Mouse (Mus musculus): ENCODE measurements at regions not wholly inside any gene's neighbourhood (a gene's known extent, or its start where the extent isn't known, plus 50 kb on each side); places are given as distances from the start of the nearest gene placed in this dataset.

DNA sequence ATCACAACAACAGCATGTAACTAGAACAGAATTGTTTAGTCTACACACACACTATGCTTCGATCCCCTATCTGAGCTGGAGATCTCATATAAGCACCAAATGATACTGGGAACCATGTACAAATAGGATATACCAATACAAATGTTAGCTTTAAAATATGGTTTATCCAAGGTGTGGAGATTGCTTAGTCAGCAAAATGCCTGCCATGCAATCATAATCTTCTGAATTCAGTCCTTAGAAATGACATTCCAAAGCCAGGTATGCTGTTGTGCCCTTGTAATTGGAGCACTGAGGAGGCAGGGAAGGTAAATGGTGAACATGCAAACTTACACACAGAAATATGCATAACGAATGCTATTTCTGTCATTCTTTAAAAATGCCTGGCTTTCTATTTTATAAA lies 54.0 kb upstream of the Thsd7b start:
- DNase-seq (ENCODE audit: low spot score in 2 of 2), result no peak

DNA sequence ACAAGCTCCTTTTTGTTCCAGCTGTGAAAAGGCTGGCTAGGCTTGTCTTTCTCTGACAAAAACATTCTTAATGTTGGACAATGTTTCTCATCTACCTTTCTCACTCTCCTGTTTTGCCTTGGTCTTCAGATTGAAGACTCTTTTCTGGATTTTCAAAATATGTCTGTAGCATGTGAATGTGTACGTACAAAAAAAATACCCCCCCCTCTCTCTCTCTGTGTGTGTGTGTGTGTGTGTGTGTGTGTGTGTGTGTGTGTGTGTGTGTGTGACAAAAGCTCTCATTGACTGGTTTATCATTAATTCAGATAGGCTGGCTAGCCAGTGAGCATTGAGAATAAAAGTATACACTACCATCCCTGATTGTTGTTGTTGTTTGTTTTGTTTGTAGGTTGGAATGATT lies 64.3 kb upstream of the Thsd7b start:
- DNase-seq (ENCODE audit: low spot score in 2 of 2), result no peak

DNA sequence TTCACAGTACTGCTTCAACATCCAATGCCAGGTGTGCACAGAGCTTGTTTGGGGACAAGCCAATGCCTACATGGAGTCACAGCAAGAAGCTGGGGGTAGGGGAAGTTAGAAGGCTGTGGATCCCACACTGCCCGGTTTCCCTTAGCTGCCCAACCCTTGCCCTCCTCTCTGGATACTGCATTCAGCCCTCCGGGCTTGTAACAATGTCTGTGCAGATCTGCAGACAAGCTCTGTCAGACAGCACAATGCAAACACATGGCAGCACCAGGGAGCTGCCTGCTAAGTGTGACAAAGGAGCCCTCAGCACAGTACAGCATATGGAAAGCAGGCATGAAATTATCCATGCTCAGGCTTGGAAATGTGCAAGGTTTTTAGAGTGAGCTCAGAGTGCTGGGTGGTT lies 64.7 kb upstream of the Thsd7b start:
- peak; percentile 24 to 34 for DNase-seq (ENCODE audit: low spot score in 2 of 2)

DNA sequence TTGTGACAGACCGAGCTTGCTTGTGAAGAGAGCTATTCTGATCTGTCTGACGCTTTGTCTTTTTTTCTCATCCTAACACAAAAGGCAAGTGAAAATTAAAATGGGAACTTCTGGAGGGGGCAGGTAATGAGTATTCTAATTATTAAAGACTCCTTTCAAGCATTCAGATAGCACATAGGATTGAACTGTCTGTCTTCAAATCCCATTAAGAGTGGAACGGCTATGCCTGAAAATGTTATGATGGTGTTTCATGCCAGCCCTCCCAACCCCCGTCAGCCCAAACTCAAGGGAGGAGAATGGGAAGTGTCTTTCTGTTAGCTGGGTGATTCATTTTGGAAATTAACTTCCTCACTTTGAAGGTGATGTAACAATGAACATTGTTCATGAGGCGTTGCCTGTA lies 65.4 kb upstream of the Thsd7b start:
- DNase-seq (ENCODE audit: low spot score in 2 of 2), result no peak

DNA sequence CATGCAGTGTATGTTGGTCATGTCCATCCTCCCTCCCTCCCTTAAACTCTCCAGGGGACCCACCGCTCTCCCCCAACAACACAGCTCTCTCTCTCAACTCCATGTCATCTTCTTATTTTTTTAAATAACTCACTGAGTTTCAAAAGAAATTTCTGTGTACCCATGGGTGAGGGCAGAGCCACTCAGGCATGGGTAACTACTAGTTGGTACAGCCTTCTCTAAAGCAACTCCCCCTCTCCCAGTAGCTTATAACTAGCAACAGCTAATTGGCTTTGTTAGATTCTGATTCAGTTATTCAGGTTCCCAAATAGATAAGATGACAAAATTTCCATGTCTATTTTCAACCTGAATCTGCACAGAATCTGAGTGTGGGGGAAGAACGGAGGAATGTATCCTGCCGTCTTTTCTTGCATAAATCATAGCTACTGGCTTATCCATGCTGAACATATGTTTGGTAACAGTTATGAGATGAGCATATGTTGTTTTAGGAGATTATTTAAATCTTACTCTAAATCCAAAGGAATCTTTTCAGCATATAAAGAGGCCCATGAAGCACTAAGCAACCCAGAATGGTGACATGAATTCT lies 92.8 kb upstream of the Thsd7b start:
- DNase-seq (ENCODE audit: low spot score in 2 of 2), result peak in 1 of 2 experiments; percentile 39

DNA sequence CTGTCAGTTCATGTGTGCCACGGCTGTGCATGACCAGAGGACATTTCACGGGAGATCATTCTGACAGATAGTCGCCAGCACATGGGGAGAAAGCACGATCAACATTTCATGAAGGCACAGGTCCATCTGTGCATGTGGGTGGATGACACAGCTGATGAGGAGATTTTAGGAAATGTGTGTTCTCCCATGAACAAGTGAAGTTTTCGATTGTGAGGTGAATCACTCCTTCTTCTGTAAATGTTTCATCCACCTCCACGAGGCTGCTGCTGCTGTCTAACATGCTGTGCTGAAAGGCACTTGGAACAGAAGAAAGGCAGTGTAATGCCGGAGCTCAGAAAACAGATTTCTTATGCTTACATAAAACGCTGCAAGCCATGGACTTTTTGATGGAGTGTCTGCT lies 103.2 kb upstream of the Thsd7b start:
- DNase-seq (ENCODE audit: low spot score in 2 of 2), result peak; percentile 19 to 55

DNA sequence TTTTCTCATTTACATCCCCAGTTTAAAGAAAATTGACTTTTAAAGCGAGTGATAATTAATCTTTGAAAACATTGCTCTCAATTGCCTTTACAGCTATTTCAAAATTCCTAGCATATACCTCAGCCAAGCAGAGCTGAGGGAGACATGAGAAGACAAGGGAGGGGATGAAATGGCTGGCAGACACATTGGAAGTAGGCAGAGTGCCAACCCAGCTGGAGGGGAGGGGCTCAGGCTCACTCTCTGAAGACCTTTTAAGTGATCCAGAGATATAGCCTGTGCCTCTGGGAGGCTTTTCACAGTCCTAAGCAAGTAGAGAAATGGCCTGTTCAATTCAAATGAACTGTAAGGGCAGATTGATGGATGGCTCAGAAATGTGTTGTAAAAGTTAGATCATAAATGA lies 122.5 kb upstream of the Thsd7b start:
- no peak for DNase-seq (ENCODE audit: low spot score in 2 of 2)

DNA sequence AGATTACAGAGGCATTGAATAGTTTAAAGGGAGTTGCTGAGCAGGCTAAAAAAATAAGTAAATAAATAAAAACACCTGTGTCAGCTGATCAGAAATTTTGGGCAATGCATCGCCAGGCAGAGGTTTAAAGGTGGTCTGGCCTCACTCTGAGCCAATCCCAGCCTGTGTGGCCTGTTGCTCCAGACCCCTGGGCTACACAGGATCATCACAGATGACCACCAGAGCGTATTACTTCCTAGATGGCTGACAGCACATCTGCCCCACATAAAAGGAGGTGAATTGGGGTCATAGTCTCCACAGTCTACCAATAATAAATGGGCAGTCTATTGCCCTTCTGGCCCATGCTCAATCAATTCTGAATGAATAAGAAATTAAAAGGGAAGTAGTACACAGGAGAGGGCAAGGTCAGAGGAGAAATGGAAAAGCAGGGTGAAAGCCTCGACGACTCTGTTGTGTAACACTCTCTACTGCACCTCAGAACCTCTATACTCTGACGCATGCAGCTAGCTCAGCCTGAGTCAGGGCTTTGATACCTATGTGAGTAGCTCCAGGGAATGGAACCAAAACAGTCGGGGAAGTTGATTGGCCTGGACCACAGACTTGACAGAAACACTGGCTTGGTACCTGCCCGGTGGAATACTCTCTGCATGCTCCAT lies 124.2 kb upstream of the Thsd7b start:
- no peak for DNase-seq (ENCODE audit: low spot score in 2 of 2)

DNA sequence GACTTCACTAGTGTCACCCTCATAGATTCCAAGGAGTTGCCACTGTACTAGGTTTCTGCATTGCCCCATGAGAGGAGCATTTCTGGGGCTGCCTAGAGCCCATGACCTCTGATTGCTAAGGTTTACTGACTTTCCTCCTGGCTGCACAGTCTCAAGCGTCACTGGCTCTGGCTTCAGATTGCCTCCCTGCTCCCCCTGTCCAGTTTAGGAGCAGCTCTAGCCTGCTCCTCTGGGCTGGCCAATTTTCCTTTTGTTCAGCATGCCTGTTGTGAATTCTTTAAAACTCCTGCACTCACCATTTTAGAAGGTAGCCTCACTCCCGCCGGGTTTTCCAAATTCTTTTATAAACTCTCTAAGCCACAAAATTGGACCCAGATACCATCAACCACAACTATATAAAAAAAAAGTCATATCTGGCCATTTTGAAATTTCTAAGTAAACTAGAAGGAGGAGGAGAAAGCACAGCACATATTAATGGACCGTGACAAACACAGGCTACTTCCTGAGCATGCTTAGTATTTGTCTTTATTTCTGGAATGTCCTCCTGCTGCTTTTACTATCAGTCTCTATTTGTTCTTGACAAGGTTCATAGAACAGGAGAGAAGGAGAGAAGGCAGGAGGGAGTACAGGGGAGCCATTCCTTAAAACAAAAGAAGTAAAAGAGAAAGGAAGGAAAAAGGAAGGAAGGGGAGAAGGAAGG lies 126.6 kb upstream of the Thsd7b start:
- no peak for DNase-seq (ENCODE audit: low spot score in 2 of 2)

DNA sequence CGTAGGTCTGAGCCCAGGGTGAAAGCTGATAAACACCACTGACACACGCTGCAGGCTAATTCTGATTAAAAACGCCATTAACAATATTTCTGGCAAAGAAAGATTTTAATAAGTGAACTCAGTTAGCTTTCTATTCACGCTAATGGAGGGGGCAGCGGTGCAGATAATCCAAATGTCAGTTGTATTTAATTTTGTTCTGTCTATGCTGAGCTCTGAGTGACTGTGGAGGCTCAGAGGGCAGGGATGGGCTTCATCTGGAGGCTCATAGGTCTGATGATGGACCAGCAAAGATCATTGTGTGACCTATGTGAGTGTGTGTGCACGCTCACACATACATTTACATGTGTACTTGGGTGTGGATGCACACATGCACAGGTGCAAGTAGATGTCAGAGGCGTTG lies 134.3 kb upstream of the Thsd7b start:
- no peak for DNase-seq (ENCODE audit: low spot score in 2 of 2)

DNA sequence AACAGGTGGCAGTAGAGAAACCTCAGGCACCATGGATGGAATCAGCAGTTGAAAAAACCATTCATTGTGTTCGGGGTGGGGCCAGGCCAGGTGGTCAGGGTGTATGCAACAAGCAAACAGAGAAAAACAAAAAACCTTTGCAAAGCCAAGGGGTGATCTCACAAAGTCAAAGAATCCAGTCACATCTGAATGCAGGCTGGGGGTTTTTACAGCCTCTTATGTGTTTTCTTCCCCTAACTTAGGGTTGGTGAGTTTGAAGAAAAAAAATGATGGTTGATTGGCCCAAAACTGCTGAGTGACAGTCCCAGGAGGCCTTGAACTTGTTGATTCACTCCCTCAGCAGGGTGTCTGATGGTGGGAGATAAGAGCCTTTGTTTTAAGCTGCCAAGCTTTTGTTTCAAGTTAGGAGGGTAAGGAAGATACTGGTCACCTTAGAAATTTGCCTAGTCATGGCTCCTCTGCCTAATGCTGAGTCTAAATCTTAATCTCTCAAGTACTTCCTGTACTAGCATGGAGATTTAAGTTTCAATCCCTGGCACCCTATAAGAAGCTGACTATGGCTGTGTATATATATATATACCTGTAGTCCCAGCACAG lies 166.0 kb upstream of the Thsd7b start:
- no peak for DNase-seq (ENCODE audit: low spot score in 2 of 2)

DNA sequence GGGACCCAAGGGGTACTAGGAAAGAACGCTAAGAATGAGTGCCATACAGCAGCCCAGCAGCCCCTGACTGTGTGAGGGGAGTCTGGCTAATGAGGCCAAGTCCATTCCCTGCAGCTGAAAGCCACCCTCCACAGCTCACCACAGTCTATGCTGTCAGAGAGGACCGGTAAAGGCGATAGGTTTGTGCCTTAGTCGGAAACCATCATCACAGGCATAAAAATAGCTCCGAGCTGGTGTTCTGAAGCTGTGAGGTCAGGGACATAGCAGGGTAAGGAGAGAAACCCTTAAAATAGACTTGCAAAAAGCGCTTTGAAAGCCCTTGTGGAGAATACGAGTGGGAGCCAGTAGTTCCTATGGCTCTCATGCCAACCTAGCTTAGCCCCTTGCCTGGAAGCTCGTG lies 172.1 kb upstream of the Thsd7b start:
- no peak for DNase-seq (ENCODE audit: low spot score in 2 of 2)

DNA sequence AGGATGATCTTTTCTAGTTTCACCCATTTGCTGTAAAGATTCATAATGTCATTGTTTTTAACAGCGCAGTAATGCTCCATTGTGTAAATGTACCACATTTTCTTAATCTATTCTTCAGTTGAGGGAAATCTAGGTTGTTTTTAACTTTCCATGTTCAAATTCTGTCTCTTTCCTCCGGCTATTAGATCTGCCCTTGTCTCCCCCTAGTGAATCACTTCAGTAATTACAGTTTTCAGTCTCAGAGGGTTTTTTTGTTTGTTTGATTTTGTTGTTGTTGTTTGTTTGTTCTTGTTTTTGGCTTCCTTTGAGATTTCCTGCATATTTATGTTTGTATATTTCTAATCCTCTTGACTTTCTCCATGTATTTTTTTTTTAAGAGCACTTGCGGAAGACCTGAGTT lies 194.8 kb upstream of the Thsd7b start:
- no peak for DNase-seq (ENCODE audit: low spot score in 2 of 2)

DNA sequence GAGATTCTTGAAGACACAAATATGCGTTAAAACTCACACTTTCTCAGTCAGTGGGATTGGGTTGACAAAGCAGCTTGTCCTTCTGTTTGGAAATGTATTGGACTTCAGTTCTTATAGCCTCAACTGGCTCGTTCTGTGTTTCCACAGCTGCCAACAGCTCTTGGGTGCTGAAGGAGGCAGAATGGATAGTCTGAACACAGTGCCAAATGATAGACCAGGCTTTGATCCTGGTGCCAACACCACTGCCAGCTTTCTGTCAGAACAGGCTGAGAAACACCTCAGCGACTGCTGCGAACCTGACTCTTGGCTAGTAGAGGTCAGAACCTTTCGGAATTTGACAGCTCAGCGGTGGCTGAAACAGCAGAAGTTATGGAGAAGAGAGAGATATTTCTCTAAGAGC lies 215.9 kb upstream of the Thsd7b start:
- no peak for DNase-seq (ENCODE audit: low spot score in 2 of 2)

DNA sequence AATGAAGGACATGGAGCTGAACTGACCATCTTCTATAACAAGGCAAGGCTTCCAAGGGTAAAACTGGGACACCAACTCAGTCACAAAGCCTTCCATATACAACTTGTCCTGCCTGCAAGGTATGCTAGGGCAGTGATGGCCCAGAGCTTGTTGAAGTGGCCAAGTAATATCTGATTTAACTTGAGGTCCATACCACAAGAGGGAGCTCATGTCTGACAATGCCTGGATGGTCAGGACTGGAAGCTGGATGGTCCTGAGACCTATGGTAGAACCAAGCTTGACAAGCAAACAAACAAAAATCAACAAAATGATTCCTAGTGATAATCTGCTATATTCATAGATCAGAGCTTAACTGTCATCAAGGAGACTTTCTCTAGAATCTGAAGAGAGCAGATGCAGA lies 217.8 kb upstream of the Thsd7b start:
- DNase-seq (ENCODE audit: low spot score in 2 of 2), result no peak

DNA sequence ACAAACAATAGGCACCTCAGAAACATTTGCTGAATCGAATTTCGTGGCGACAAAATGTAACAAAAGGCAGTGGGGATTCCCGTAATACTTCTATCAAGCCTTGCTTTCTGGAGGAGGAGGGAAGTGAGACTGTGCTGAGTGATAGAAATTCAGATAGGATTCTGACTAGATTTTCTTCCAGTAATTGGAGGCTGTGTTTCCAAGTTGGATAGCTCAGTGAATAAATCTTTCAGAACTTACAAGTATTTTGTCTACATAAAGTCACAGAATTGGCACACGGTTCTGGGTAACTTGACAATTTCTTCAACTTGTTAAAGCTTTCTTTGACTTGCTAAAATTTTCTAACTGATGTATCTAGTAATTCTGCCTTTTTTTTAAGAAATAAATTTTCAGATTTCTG lies 239.4 kb upstream of the Thsd7b start:
- no peak for DNase-seq (ENCODE audit: low spot score in 2 of 2)

DNA sequence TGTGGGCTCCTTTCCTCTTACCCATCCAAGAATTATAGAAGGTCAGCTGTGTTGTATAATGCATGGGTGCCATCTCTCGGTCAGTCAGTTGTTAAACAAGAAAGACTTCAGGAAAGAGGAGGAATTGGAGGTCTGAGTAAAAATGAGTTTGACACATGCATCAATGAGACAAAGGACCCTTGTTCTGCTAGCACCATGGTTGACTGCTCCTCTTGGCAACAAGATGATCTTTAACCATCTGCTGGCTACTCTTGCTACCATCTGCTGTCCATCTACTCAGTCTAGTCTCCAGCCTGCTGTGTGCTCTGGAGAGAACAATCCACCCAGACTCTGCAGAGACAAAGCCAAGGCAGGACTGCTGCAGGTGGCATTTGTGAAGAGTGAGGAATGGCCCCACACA lies 267.2 kb upstream of the Thsd7b start:
- peak in 1 of 2 experiments; percentile 31 for DNase-seq (ENCODE audit: low spot score in 2 of 2)

DNA sequence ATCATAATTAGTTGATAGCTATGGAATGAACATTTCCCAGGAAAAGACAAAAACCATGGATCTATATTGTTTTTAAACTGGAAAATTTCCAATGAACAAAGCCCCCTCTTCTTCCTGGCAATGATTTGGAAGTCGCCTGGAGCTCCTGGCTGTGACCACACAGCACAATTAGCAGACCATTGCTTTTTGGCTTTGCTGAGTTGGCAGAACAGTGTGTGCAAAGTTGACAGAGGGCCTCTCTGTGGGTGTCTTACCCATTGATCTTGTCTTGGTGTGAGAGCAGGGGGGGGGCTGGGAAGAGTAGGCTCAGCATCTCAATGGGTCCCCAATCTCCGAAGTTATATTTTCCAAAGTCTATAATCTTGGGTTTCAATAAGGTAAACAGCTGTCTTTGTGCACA lies 270.8 kb upstream of the Thsd7b start:
- DNase-seq (ENCODE audit: low spot score in 2 of 2), result no peak

DNA sequence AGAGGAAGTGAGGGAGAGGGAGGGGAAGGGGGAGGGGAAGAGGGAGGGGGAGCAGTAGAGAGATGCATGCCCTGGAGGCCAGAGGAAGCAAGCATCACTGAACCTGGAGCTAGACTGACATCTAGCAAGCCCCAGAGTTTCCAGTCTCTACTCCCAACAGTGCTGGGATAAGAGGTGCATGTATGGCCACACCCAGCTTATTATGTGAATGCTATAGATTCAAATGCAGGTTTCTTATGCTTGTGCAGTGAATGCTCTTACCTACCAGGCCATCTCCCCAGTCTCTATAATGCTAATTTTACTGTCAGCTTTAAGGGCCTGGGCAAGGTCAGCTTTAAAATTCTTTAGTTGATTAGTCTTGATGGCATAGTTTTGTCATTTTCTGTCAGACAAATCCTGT lies 271.3 kb upstream of the Thsd7b start:
- DNase-seq (ENCODE audit: low spot score in 2 of 2), result no peak

DNA sequence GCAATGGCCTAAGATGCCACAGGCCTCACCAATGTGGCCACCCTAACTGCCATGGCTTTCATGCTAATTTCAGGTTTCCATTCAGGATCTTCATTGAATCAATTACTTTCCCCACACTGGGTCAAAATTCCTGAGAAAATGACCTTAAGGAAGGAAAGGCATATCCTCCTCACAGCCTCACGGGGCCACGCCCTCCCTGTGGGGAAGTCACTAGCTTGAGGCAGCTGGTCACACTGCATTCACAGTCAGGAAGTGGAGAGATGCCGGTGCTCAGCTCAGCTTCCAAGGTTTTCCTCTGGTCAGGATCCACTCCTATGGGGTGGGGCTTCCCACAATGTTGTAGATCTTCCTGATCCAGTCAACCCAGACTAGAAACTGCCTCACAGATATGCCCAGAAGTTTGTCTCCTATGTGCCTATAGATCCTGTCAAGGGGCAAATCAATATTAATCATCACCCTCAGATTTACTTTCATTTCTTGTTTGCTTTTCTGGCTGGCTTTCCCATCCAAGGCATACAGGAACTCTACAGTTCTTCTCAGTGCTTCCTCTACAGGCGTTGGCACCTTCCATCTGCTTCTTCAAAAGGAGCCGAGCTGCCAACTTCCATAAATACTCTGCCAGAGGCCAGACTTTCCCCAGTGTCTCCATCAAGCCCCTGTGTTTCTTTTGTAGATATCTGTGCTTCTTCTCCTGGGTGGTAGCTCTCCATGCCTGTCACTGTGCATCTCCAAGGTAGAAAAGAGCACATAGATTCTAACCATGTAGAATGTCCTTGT lies 273.2 kb upstream of the Thsd7b start:
- no peak for DNase-seq (ENCODE audit: low spot score in 2 of 2)

DNA sequence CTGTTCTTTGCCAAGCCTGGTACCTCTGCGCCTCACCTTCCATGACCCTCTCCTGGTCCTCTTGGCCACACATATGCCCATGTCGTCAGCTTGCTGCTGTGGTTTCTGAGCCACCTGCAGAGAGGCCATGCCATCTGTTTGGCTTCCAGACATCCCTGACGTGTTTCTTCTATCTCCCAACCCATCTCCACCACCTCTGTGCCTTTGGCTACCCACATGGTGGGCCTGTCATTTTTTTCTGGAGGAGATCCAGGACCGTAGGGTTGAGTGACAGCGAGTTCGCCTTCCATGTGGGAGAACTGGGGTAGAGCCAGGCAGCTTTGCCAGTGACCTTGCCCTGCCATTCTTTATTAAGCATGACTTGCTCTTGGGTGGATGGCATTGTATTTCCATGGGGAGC lies 278.4 kb upstream of the Thsd7b start:
- DNase-seq (ENCODE audit: low spot score in 2 of 2), result no peak

DNA sequence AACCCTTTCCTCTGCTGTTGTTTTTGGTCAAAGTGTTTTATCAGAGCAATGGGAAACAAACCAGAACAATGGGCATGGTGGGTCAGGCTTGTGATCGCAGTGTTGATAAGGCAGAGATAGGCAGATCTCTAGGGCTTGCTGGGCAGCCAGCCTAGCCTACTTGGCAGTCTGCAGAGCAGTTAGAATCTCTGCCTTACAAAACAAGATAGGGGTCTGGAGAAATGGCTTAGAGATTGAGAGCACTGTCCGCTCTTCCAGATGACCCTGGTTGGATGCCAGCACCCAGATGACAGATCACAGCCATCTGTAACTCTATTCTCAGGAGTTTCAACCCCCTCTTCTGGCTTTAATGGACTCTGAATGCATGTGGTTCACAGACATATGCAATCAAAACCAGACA lies 289.7 kb upstream of the Thsd7b start:
- no peak for DNase-seq (ENCODE audit: low spot score in 2 of 2)
